Mouse (Mus musculus) lung, embryonic 14.5 days (tissue): ENCODE measurements at regions not wholly inside any gene's neighbourhood (a gene's known extent, or its start where the extent isn't known, plus 50 kb on each side); places are given as distances from the start of the nearest gene placed in this dataset.

Experiments used
- ATAC-seq: fragments of 200-750 bp; cut with Nextera tagmentation; 2 replicates; pipeline ENCODE4 v1.8.0; 2017; ENCODE audit warnings: mild to moderate bottlenecking, moderate TSS enrichment, moderate library complexity; ENCODE audit not compliant: insufficient read depth
- DNase-seq: peaks from one replicate; pipeline ENCODE4 v3.0.0-alpha.2; 2015
- H3K27ac ChIP-seq: fragments of 300-500 bp; sonication (generic); 2 replicates; pipeline ENCODE4 v1.5.1; 2014; ENCODE audit warnings: low read depth, mild to moderate bottlenecking, moderate library complexity
- H3K27me3 ChIP-seq: fragments of 300-500 bp; sonication (generic); 2 replicates; pipeline ENCODE4 v1.6.1; 2014; ENCODE audit warnings: low read length, control low read depth; ENCODE audit not compliant: insufficient read depth
- H3K36me3 ChIP-seq: fragments of 300-500 bp; sonication (generic); 2 replicates; pipeline ENCODE4 v1.6.1; 2014; ENCODE audit warnings: control low read depth; ENCODE audit not compliant: insufficient read depth
- H3K4me1 ChIP-seq: fragments of 300-500 bp; sonication (generic); 2 replicates; pipeline ENCODE4 v1.6.1; 2014; ENCODE audit warnings: antibody characterized with exemption, control low read depth; ENCODE audit not compliant: insufficient read depth
- H3K4me2 ChIP-seq: fragments of 300-500 bp; sonication (generic); 2 replicates; pipeline ENCODE4 v1.6.1; 2014; ENCODE audit warnings: mild to moderate bottlenecking
- H3K4me3 ChIP-seq: fragments of 300-500 bp; sonication (generic); 2 replicates; pipeline ENCODE4 v1.5.1; 2014; ENCODE audit warnings: low read depth, low read length
- H3K9ac ChIP-seq: fragments of 300-500 bp; sonication (generic); 2 replicates; pipeline ENCODE4 v1.6.1; 2014
- H3K9me3 ChIP-seq: fragments of 300-500 bp; sonication (generic); 2 replicates; pipeline ENCODE4 v1.6.1; 2016; ENCODE audit warnings: low read depth, low read length, control low read depth
- CTCF ChIP-seq: IDR thresholded peaks from 2 replicates; pipeline ENCODE4 v1.5.1; 2016; ENCODE audit warnings: antibody characterized with exemption, low read depth
- WGBS: fragments of 180-500 bp; shearing (Covaris S2); extraction: QIAGEN DNeasy Blood & Tissue Kit; methylation state at CpG from one replicate; pipeline ENCODE4 v1.1.7; 2014; 5-methylcytosine and 5-hydroxymethylcytosine counted together

GRCm38 (mm10) chr8:49631286-49631685 is 787.5 kb upstream of the Tenm3 start:
- no peak overlapping the region for H3K9ac ChIP-seq
- no peak overlapping the region for H3K4me2 ChIP-seq
- H3K9me3 ChIP-seq, result no peaks in the 10 kb centered on the region
- H3K4me1 ChIP-seq, result no peaks in the 10 kb centered on the region
- no peaks in the 10 kb centered on the region for H3K36me3 ChIP-seq
- DNase-seq, result peak; percentile 2
- no peak overlapping the region for H3K4me3 ChIP-seq
- WGBS, result 57% methylated on average over 6 of the region's 6 CpGs
- no peak overlapping the region for H3K27ac ChIP-seq
- ATAC-seq, result peak; percentile 41; the same call in 1 of the 2 replicates
- no peaks in the 10 kb centered on the region for H3K27me3 ChIP-seq
- no peak for TF ChIP-seq CTCF

DNA sequence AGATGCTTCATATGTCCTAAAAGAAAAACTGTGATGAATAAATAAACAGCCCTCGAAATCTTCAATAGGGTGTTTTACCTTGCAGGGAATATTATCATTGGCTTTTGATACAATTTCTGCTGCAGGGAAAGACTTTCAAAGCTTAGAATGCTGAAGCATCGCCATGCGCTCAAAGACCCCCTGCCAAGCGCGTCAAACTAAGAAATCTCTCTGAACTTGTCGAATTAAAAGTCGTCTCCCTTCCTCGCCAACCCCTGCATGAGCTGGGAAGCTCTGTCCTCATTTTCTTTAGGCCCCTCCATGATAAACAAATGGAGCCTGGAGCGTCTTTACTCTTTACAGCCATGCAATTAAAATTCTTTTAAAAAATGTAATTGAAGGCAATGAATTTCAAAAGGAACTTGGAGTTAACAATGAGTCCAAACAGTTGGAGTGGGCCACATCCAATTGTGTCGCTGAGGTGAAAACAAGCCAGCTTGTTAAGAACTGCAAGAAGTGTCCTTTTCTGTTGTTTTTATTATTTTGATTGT is 784.3 kb upstream of the Tenm3 start:
- no peak overlapping the region for H3K9ac ChIP-seq
- TF ChIP-seq CTCF, result no peak
- H3K9me3 ChIP-seq, result no peaks in the 10 kb centered on the region
- no peak overlapping the region for H3K27ac ChIP-seq
- WGBS, result 40% methylated on average over 10 of the region's 10 CpGs
- H3K4me3 ChIP-seq, result no peak overlapping the region
- DNase-seq, result no peak
- H3K27me3 ChIP-seq, result no peaks in the 10 kb centered on the region
- no peaks in the 10 kb centered on the region for H3K36me3 ChIP-seq
- H3K4me1 ChIP-seq, result no peaks in the 10 kb centered on the region
- no peak for ATAC-seq
- no peak overlapping the region for H3K4me2 ChIP-seq

GRCm38 (mm10) chr8:49595501-49595900 is 751.8 kb upstream of the Tenm3 start:
- Histone ChIP-seq H3K9me3 (no peaks in the 10 kb centered on the region), H3K9ac (no peak overlapping the region), H3K36me3 (no peaks in the 10 kb centered on the region), H3K27ac (no peak overlapping the region), H3K4me3 (no peak overlapping the region), H3K27me3 (no peaks in the 10 kb centered on the region), H3K4me1 (no peaks in the 10 kb centered on the region), H3K4me2 (no peak overlapping the region)
- 62% methylated on average over 2 of the region's 2 CpGs for WGBS
- no peak for TF ChIP-seq CTCF
- no peak for ATAC-seq
- no peak for DNase-seq

DNA sequence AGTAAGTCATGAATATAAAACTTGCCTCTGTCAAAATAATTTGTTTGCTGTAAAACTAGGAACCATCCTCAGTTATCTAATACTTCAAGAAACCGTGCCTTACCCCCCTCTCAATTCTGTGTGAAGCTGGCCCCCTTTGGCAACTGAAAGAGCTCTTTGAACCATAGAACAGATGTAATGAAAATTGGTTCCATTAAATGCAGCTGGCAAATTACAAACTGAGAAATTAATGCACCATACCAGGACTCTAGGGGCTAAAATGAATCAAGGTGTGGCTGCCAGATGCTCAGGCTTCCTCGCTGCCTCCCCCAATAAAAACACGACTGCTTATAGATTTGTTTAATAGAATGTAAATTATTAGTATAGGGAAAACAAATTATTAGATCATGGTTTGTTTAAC is 723.7 kb upstream of the Tenm3 start:
- ATAC-seq (no peak), DNase-seq (no peak)
- TF ChIP-seq CTCF, result no peak
- H3K36me3 ChIP-seq, result no peaks in the 10 kb centered on the region
- no peaks in the 10 kb centered on the region for H3K4me1 ChIP-seq
- H3K9me3 ChIP-seq, result no peaks in the 10 kb centered on the region
- no peak overlapping the region for H3K9ac ChIP-seq
- H3K27ac ChIP-seq, result no peak overlapping the region
- 65% methylated on average over 3 of the region's 3 CpGs for whole genome bisulfite sequencing
- H3K4me3 ChIP-seq, result no peak overlapping the region
- no peaks in the 10 kb centered on the region for H3K27me3 ChIP-seq
- no peak overlapping the region for H3K4me2 ChIP-seq

DNA sequence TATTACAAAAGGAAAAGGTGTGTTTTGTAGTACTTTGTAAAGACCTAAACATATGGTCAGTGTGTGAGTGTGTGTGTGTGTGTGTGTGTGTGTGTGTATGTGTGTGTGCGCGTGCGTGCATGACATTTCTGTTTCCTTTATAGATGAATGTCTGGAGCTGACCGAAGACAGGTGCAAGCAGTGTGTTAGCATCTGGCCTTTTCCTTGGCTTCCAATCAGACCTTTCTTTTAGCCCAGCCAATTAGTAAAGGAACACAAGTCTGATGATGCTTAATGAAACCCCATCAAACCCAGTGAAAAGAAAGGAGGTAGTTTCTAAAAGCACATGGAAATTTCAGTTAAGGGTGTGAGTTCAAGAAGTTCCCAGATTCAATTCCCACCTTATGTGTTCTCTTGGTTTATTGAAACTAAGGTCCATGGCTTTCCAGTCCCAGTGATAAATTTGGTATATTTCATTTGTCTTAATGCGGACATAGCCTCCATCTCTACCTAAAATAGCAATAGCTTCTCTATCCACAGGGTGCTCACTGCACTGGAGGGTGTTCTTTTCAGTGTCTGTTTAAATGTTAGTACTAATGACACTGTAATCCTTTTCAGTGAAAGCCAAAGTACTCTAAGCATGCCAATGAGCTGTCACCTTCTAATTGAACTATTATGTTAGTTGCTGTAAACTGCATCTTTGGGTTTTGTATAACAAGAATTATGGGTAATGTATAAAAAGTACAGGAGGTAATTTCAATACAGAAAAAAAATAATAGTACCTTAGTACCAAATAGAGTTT is 719.9 kb upstream of the Tenm3 start:
- no peak overlapping the region for H3K27ac ChIP-seq
- 90% methylated on average over 5 of the region's 5 CpGs for WGBS
- H3K27me3 ChIP-seq, result no peaks in the 10 kb centered on the region
- H3K4me3 ChIP-seq, result no peak overlapping the region
- no peaks in the 10 kb centered on the region for H3K9me3 ChIP-seq
- H3K36me3 ChIP-seq, result no peaks in the 10 kb centered on the region
- TF ChIP-seq CTCF, result no peak
- H3K9ac ChIP-seq, result no peak overlapping the region
- ATAC-seq, result no peak
- no peaks in the 10 kb centered on the region for H3K4me1 ChIP-seq
- H3K4me2 ChIP-seq, result no peak overlapping the region
- no peak for DNase-seq

DNA sequence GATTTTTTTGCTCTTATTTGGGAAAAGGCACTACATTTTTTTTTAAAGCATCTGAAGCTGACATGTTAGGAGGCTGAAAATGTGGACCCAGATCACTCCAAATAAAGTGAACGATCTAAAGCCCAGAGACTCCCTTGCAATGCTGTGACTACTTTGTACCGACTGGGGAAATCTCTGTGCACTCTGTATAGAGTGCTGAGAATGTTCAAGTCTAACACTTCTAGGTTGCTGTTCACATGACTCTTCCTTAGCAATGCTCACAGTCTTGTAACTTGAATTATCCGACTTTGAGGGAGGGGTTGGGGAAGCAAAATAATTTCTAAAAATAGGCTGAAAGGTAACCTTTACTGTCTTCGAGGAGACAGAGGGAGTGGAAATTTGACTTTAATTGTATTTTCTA is 719.2 kb upstream of the Tenm3 start:
- Histone ChIP-seq H3K36me3 (no peaks in the 10 kb centered on the region), H3K9me3 (no peaks in the 10 kb centered on the region), H3K9ac (no peak overlapping the region), H3K27ac (no peak overlapping the region), H3K4me2 (no peak overlapping the region), H3K4me3 (no peak overlapping the region), H3K4me1 (no peaks in the 10 kb centered on the region), H3K27me3 (no peaks in the 10 kb centered on the region)
- ATAC-seq (no peak), DNase-seq (no peak)
- WGBS, result 79% methylated on average over 4 of the region's 4 CpGs
- TF ChIP-seq CTCF, result no peak

DNA sequence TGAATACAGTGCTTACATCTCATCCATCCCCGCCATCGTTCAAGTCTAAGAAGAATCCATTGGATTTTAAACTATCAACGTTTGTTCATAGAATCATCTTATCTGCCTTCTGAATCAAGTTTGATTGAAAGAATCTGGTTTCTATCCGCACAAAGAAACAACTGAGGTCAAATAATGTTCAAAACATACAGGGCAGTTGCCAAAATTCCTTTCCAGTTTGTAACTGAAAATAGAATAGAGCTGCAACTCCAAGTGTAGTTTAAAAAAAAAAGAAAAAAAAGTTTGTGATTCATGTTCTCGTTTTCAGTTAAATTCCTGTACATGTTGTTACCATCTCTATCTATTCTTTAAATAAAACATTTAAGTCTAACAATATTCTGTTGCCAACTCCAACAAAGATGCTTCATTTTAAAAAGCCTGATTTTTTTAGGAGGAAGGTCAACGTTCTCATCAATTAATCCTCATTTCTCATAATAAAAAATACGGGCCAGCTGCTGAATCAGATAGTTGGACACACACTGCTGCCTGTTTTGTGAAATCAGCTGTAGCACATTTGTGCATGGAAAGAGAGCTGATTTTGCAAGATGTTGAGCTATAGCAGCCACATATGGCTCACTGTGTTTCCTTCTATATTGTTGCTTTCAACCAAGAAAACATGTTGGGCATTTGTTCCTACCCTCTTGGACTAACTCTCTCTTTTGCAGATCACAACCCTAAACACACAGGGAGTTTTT is 712.1 kb upstream of the Tenm3 start:
- H3K27ac ChIP-seq, result no peak overlapping the region
- H3K4me1 ChIP-seq, result no peaks in the 10 kb centered on the region
- no peak overlapping the region for H3K4me3 ChIP-seq
- H3K4me2 ChIP-seq, result no peak overlapping the region
- WGBS, result 44% methylated on average over 7 of the region's 7 CpGs
- H3K36me3 ChIP-seq, result no peaks in the 10 kb centered on the region
- no peaks in the 10 kb centered on the region for H3K27me3 ChIP-seq
- ATAC-seq (peak; percentile 52; the same call in 1 of the 2 replicates), DNase-seq (peak; percentile 65)
- TF ChIP-seq CTCF, result no peak
- H3K9ac ChIP-seq, result no peak overlapping the region
- H3K9me3 ChIP-seq, result no peaks in the 10 kb centered on the region
